Mouse (Mus musculus) liver, postnatal 0 days (tissue): ENCODE data around the gene Dock4.

ENCODE experiments used
- CTCF ChIP-seq: sonication (generic); IDR thresholded peaks from 2 replicates; pipeline ENCODE4 v1.5.1; 2016; ENCODE audit warnings: antibody characterized with exemption, low read depth
- EP300 ChIP-seq: IDR thresholded peaks from 2 replicates; pipeline ENCODE4 v1.6.1; 2016; ENCODE audit warnings: antibody characterized with exemption, low read depth, mild to moderate bottlenecking

DNA sequence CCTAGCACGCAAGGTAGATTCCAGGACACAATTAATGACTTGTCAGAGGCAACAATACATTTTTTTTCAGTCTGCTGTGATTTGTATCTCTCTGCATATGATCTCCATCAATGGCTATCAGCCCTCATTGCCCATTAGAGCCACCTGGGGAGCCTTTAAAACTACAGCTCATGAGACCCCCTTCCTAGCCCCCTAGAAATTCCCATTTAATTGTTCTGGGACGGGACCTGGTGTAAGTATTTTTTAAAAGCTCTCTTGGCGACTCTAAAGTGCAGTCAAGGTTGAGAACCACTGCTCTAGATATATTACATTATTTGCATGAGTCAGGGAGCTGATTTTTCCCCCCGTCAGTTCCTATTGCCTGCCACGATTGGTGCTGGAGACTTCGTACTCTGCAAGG lies 200.1 kb downstream of the Dock4 start:
- TF ChIP-seq CTCF = no peak
- TF ChIP-seq EP300 = no peak
